Mouse (Mus musculus) bone marrow macrophage, adult 2 months (primary cell): Measurements from ENCODE around the gene Diablo.

Experiments
- CTCF ChIP-seq: IDR thresholded peaks from 2 replicates; pipeline ENCODE4 v1.5.1; 2012; ENCODE audit warnings: low read depth, mild to moderate bottlenecking, low read length, moderate library complexity
- POLR2A ChIP-seq: IDR thresholded peaks from 2 replicates; pipeline ENCODE4 v1.6.1; 2012; ENCODE audit warnings: mild to moderate bottlenecking, low read depth, low read length, borderline replicate concordance

DNA sequence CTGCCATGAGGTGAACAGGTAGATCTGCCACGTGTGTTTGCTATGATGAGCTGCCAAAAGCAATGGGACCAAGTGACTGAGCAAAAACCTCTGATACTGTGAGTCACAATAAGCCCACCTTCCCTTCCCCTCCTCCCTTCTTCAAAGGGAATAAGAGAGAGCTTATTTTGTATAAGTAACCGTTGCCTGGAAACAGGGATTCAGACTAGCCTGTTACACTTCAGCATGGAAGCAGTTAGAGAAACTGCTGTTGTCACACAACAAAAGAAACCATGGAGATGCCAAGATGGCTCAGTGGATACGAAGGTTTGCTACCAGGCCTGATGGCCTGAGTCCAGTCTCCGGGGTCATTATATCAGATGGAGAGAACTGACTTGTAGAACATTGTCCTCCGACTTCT is 50.2 kb downstream of the Diablo start:
- TF ChIP-seq CTCF (no peak), POLR2A (no peak)
